Mouse (Mus musculus) lung, postnatal 14 days (tissue): ENCODE measurements around the gene Gna11.

Experiments
- DNase-seq: peaks from one replicate; pipeline ENCODE4 v3.0.0; 2021

Gene Gna11

DNA sequence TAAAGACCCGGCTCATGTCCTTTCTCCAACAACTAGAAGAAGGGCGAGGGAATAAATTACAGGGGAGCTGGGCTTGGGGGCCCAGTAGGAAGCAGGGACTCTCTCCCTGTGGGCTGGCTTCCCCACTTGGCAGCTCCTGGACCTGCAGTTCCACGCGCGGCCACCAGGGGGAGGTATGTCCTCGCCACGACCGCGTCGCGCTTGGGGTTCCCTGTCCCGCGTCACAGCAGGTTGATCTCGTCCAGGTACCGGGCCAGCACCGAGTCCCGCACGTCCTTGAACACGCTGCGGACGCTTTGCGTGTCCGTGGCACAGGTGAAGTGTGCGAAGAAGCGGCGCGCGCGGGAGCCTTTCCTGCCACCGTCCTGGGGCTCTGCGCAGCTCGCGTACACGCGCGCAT, 42.3 kb downstream of the Gna11 start:
- DNase-seq = peak; percentile 95

DNA sequence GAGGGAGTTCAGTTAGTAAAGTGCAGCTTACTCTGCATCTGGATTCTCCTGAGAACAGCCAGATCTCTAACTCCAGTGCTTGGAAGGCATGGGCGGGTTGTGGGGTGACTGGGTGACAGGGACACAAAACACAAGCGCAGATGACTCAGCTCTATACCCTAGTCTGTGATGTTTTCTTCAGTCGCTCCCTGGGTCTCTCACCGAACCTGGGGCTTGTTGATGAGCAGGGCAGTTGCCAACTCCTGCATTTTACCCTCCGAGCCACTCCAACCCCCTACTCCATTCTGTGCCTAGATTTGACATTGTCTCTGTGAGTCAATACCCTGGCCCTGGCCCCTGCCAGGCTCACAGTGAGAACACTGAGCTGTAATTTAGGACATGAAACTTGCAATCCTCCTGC, 43.1 kb downstream of the Gna11 start:
- no peak for DNase-seq

- no peak for DNase-seq
Observed at GRCm38 (mm10) chr10:81500032-81500431, 45.0 kb downstream of the Gna11 start, which contains the start of gene S1pr4. TSS of gene S1pr4 (minus strand) at chr10:81500132.

GRCm38 (mm10) chr10:81499250-81499901, 45.6 kb downstream of the Gna11 start:
- DNase-seq = peak; percentile 70

GRCm38 (mm10) chr10:81498316-81499249, 46.4 kb downstream of the Gna11 start:
- no peak for DNase-seq

DNA sequence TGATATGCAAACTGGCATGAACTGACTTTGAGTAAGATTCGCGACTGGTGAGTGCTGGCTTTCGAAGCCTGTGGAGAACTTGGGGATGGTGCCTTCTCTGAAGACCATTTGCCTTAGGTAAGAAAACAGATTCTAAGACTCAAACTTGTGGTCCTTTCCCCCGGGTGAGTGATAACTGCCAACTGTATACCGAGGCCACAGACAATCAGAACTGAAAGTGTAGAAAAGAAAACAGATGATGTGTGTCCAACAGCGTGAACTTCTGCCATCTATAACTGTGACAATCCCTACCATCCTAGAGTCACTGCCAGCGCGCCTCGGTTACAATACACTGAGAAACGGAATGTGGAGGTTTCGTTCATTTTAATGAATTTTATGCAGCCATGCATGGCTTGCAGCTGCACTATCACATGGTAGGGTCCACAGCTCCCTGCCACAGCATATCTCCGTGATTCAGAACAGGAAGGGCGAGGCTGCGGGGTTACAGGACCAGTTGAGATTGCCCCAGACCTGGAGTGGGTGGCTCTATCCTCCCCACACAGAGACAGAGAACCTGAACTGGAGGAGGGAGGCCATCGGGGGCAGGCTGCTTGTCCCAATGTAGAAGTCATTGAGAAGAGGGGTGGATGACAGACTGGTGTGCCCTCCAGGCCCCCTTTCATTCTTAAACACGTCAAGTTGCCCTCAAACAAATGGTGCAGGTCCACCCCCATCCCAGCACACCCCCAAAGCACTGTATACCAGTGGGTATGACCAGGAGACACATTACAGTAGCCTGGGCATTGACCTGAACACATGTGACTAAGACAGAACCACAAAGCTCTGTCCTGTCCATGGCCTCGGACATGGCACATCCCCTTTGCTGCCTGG, 47.4 kb downstream of the Gna11 start:
- no peak for DNase-seq

- DNase-seq = no peak
Observed at GRCm38 (mm10) chr10:81496969-81497368, 48.0 kb downstream of the Gna11 start.

DNA sequence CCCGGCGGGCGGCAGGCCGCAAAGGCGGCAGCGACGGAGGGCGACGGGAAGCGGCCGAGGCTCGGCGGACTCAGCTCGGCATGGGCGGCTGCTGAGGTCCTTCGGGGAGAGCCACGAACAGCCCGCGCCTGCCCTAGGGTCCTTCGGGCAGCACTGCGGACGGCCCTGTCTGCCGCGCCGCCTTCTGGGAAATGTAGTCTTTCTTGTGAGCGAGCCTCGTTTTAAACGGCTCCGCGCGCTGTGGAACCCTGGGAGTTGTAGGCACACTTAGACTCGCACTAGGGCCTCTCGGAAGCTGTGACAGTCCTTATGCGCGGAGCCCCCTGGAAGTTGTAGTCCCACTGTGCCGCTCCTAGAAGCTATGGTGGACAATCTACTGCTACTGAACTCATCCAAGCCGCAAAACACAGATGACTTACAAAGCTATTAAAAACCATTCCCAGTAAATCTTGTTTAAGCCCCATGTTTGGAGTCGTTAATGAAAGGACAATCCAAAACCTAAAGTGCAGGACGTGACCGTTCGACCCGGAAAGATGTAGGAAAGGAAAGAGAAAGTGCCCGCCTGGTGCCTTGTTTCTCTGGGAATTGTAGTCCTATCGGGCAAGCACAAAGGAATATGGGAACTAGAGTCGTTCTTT, 48.6 kb downstream of the Gna11 start, which contains the start of gene Ncln:
Ncln (minus strand) TSS at position 129 of the 638 bp plus-strand sequence.
- peak; percentile 98 for DNase-seq

- no peak for DNase-seq
Observed at GRCm38 (mm10) chr10:81495616-81496263, 49.2 kb downstream of the Gna11 start.

DNA sequence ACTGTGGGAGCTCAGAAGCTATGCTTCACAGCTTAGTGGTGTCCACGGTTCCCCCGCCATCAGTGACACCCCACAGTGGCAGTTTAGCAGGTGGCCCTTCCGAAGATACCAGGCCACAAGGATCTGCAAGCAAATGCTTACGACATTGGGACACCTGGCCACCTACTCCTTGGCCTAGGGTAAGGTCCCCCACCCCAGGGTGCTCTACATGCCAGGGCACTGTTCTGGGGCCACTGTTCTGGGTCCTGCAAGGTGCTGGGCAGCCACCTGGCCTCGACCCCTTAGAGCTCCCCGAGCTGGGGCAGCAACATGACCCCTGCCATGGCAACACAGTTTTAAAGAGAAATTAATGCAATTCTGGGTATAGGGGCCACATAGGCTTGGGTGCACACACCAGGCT, 49.8 kb downstream of the Gna11 start:
- DNase-seq = no peak

DNA sequence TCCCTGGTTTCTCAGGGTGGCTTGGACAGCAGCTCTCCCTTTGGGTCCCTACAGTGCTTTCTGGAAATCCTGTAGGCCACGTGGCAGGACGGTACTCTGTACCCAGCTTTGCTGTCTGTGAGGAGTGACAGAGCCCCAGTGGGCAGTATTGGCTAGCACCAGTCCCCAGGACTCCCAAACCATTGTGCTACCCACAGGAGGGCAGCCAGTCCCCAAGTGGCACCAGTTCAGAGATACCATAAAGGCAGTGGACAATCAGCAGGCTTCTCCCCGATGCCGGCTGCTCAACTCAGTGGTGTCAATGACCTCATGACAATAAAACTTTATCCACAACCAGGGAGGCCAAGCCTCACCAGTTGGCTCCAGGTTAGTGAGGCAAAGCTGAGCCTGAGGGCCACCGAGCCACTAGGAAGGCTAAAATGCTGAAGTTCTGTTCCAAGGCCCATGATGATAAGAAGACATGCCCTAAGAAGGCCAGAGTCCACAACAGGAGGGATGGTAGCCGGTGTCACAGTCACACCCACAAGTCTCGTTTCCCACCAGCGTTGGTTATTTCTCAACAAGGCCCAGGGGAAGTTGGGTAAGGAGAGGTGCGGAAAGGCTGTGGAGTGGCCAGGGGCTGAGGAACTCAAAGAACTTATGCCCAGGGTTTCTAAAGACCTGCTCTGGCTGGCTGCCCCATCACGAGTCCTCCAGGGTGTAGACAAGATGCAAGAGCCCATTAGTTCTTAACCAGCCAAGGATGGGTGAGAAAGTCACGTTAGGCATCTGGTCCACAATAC, 50.5 kb downstream of the Gna11 start:
- no peak for DNase-seq

- no peak for DNase-seq
Observed at GRCm38 (mm10) chr10:81493601-81494220, 51.3 kb downstream of the Gna11 start.

DNA sequence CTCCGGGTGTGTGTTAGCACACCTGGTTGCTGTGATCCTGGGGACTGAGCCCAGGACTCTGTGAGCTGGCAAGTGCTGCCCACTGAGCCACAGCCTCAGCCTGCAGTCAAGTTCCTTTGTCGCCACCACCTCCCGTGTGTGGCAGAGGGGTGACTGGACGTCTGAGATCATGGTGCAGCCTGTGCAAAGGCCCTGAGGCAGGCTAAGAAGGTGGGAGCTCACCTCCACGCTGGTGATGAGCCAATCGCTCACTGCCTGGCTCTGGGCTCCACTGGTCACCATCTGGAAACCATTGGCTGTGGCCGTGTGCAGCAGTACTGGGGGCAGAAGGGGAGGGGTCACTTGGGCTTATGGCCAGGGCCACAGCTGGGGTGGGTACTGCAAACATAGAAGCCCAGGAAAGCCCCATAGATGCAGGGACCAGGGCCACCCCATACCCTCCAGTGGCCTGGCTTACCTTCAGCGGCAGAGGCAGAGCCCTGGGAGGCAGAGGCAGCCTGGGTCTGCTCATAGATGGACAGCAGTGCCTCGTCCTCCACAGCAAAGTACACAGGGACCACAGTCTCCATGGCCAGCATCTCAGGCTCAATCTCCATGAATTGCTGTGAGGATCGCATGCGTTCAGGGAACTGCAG, 52.3 kb downstream of the Gna11 start:
- DNase-seq = no peak

- DNase-seq = no peak
Observed at GRCm38 (mm10) chr10:81491018-81491417, 54.0 kb downstream of the Gna11 start.

DNA sequence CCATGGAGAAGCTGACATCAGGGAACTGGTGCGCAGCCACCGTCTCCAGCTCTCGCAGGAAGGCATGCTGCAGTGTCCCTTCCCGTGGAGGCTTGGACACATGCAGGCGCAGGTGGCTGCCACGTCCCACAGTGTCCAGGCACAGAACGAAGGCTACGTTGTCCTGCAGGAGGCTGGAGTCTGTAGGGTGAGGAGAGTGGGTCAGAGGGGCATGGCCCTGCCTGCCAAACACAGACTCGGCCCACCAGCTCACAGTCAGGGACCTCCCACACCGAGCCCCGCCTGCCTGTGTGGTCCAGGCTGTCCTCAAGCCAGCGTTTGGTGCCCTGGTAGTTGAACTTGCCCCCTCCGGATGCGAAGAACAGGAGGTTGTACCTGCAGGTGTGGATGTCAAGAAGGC, 55.0 kb downstream of the Gna11 start:
- DNase-seq = no peak

DNA sequence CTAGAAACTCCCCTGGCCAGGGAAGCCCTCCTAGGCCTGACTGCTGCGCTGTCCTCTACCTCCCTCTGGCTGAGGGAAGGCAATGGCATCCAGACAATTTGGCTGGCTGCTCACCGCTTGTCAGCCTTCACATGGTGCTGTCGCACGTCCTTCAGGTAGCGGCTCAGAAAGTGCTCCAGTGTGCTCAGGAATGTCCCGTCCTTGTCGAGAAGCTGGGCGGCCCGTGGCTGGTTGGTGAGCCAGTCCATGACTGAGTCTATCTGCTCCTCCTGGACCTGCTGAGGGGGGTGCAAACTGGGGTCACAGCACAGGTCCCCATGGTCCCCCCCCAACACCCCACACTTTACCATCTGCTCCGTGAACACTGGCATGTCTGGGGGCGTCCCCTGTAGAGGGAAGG, 56.9 kb downstream of the Gna11 start:
- DNase-seq = no peak

GRCm38 (mm10) chr10:81486496-81486895, 58.5 kb downstream of the Gna11 start:
- no peak for DNase-seq

DNA sequence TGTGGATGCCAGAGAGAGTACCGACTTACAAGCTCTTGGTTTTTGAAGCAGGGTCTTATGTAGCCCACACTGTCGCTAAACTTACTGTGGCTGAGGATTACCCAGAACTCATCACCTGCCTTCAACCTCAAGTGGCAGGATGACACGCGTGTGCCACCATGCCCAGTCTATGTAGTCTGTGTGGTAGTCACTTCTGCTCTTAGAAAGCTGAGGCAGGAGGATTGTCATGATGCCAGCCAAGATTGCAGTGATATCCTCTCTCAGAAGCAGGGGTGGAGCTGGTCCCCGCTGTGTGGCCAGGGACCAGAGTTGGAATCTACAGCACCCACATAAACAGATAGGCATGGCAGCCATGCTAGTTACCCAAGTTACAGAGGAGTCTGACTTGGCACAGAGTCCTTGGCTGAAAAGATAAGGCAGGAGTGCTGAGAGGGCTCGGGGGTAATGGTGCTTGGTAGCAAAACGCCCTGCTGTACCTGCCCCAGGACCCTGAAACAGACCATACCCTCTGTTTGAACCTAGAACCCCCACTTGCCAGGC, 59.4 kb downstream of the Gna11 start:
- no peak for DNase-seq

GRCm38 (mm10) chr10:81485060-81485449, 59.9 kb downstream of the Gna11 start:
- DNase-seq = no peak
